Mouse (Mus musculus) gastrocnemius, postnatal 10 days (tissue): ENCODE results near the gene Rspo4. TPM values are rescaled to one million over a fixed set of nuclear protein-coding genes. Genes with fewer than 3 reads are reported as not detected.

Experiments used
- DNase-seq: peaks from one replicate; pipeline ENCODE4 v3.0.0; 2021; ENCODE audit warnings: mixed read lengths
- long read RNA-seq, 2 experiments: library from polyadenylated mRNA; stranded (forward); transcript quantifications; one replicate each; pipeline ENCODE4 v2.0.0; 2021
- total RNA-seq, 2 experiments: library from RNA; stranded (reverse); gene quantifications; 2 replicates each; pipeline ENCODE4 v1.2.3; 2021

The Rspo4 gene
- not detected for total RNA-seq
- long read RNA-seq, experiment 1 = 0 reads
- long read RNA-seq, experiment 2 = 0 reads

DNA sequence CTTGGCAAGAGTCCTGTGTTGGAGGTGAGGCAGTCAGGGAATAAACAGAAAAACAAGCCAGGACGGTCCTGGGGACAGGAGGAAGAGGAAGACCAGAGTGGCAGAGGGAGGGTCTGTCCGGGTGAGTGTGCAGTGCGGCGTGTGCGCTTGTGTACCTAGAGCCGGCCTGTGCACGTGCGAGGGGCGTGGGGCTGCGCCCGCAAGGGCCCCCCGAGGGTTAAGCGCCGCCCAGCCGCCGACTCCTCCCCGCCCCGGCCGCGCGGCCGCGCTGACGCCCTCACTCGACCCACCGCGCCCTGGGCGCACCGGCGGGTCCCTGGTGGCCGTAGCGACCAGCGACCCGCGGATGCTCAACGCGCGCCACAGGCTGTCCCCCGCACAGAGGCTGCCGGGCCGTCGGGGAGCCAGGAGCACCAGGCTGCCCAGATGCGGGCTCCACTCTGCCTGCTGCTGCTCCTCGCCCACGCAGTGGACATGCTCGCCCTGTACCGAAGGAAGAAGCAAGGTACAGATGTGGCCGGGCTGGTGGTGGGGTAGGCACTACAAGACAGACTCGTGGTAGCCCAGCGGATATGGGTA lies at the start of gene Rspo4:
Gene Rspo4, plus strand, starts transcription at position 280 of the 579 bp plus-strand sequence.
- DNase-seq = peak; percentile 14

DNA sequence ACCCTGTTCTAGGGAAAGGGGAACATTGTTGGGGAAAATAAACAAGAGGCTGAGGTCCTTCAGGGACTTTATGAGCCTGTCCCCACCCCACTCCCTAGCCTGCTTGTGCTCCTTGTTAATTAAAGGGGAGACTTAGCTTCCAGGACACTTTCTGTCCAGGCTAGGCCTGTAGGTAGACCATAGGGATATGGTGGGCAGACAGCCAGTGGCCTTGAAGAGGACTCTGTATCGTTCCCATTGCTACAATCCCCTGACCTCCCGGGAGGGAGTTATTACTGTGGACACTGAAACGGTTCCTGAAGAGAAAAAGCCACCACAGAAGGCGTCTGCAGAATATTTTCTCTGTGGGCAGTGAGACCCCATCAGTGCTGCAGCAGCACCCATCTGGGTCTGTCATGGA lies 27.1 kb upstream of the Rspo4 start:
- no peak for DNase-seq

DNA sequence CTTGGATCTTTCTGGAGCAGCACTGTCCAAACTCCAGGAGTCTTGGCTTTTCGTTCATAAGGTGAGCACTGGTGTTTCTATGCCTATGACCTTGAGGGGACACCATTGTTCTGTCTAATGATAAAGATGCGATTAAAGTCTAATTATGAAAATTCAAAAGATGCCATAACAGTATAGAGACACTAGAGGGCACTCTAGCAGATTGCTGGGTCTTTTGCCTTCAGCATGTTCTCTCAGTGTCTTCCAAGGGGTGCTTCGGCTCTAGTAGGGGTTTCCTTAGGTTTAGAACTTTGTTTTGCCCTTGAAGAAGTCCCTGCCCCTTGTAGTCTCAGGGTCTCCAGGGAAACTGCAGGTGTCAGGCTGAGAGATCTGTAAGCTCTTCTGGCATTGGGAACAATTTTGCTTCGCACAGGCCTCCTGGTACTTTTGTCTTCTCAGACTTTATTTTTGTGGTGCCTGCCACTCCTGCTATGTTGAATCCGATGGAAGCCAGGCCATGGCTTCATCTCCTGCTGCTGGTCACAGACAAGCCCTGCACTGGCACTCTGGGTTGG lies 19.6 kb downstream of the Rspo4 start:
- no peak for DNase-seq

DNA sequence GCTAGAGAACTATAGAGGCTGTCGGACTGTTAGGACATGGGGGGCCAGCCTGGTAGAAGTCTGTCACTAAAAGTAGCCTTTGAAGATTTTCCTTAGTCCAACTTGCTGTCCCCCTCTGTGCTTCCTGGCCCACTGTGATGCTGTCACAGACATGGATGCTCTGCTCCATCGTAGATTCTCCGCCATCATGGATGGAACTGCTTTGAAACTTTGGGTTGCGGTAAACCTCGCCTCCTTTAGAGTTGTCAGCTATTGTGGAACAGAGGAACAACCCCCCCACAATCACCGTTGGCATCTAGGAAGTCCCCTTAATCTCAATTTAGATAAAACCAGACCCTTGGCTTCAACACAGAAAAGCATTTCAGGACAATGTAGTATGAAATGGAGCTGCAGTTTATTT lies 22.2 kb downstream of the Rspo4 start:
- no peak for DNase-seq

DNA sequence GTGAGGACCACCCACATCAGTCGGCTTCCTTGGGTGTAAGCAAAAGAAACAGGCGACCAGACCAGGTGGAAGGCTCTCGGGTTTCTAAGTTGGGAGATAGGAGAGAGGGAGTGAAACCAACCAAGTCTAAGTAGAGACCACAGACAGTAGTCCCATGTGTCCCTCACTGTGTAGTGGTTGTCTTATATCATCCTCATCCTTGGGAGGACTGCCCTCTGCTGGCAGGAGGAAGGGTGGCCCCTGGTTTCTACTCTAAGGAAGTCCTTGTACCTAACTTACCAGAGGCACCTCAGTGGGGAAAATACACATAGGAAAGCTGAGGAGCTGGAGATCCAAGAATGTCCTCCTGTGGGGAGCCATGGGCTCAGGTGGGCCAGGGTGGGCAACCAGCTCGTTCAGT lies 23.8 kb downstream of the Rspo4 start:
- peak; percentile 53 for DNase-seq

DNA sequence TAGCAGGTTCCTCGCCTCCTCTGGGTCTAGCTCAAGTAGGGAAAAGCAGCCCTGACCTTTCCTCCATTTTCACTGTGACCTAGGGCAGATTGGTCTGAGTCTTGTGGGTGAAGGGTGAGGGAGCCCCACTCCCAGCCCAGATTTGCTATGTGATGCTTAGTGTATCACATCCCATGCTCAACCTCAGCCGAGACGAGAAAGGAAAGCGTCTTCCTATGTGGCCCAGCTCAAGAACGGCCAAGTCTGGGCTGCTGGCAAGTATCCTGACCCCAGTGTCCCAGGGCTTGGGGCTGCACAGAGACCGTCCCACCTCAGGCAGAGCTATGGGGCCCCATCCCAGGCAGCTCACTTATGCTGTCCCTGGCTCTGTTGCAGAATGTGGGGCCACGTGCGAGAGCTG lies 25.5 kb downstream of the Rspo4 start:
- no peak for DNase-seq

DNA sequence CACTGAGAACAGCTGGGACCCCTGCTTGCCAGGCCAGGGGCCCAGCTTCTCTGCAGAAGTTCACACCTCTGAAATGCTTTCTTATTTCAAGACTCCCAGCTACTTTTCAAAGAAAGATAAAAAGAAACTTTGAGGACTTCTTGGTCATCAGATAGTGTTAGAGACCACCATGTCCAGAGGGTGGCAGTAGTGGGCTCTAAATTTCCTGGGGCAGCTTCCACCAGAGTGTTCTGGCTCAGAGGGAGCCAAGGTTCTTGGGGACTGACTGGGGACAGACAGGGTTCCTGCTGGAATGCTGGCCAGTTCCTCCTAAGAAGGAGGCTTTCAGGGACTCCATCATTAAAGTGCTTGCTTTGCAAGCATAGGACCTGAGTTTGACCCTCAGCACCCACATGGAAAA lies 31.8 kb downstream of the Rspo4 start:
- peak; percentile 38 for DNase-seq

DNA sequence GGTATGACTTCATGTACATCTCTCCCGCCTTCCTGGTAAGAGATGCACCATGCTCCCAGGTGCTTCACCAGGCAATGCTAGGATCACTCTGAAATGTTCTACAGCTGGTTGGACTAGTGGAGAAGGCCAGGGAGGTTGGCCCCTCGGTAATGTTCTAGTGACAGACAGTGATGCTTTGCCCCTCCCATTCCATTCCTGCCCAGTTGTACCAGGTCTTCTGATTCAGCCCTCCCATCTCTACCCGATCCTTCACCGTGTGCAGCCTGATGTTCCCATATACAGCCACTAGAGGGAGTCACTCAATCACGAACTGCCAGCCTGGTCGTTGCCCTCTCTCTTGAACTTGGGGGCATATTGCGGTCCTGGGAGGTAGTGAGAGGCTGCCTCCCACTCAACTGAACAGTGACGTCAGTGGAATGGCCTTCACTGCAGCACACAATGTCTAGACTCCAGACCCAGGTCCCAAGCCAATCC lies 33.3 kb downstream of the Rspo4 start:
- DNase-seq = peak; percentile 43

DNA sequence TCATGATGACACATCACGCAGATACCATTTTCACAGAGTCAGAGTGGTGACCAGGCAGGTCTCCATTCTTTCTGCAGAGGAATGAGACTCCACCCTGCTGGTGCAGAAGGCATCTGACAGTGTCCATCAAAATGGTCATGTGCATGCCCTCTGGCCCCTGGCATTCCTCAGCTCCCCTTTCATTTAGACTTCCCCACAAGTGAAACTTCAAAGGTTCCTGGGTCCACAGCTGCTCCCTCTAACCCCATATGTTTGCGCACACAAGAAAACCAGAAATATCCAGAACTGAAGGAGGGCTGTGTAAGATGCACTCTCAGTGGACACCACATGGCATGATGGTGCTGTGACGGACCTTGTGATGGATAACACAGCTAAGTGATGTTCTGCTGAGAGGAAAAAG lies 35.9 kb downstream of the Rspo4 start:
- DNase-seq = no peak

DNA sequence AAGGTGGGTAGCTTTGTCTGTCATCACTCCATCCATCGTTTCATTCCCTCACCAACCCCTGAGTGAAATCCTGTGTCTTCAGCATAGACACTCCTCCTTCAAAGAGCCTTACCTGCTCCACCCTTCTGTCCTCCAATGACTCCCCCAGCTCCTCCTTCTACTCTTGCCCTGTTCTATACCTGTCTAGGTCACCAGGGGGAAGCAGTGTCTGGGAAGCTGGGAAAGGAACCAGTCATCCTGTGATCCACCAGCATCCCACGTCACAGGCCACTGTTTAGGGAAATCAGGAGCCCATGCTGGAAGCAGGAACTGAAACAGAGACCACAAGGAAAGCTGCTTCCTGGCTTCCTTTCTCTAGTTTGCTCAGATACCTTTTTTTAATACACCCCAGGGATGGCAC lies 37.0 kb downstream of the Rspo4 start:
- no peak for DNase-seq

DNA sequence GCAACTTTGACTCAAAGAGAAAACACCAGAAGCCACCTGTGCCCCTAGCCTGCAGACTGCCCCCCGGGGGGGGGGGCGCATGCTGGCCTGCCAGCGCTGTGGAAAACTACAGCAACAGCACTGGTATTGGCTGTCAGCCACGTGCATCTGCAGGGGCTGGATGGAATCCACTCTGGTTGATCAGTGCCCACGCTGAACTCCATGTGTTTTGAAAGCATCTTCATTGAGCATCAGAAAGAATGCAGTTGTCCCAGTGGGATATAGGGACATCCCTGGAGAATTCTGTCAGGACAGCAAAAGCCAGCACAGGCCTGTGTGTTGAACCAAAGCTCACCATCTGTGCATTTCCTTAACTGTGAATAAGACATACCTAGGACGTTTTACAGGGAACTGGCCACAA lies 48.3 kb downstream of the Rspo4 start:
- no peak for DNase-seq

DNA sequence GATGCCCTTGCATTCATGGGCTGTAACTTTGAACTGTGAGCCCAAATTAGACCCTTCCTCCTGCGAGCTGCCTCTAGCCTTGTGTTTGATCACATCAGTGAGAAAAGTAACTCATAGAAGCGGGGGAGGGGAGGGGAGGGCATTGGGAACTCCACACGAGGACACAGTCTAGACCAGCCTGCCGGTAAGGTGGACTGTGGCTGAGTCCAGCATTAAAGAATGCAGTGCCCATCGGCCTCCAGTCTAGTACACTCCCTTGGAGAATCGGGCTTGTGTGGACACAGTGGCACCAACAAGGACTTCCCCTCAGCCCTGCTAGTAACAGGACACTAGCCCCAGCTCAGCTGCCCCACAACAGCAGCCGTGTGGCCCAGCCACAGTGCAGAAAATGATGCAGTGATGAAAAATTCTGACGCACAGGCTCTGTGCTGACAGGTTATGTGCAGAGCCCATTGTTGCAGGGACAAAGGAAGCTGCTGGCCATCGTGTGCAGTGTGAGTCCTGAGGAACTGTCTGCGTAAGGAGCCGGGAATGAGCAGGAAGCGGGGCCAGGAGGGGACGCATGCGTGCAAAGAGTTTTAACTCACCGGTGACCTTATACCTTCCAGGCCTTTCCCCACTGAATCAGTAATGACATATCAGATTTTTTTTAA lies 50.5 kb downstream of the Rspo4 start:
- DNase-seq = no peak

DNA sequence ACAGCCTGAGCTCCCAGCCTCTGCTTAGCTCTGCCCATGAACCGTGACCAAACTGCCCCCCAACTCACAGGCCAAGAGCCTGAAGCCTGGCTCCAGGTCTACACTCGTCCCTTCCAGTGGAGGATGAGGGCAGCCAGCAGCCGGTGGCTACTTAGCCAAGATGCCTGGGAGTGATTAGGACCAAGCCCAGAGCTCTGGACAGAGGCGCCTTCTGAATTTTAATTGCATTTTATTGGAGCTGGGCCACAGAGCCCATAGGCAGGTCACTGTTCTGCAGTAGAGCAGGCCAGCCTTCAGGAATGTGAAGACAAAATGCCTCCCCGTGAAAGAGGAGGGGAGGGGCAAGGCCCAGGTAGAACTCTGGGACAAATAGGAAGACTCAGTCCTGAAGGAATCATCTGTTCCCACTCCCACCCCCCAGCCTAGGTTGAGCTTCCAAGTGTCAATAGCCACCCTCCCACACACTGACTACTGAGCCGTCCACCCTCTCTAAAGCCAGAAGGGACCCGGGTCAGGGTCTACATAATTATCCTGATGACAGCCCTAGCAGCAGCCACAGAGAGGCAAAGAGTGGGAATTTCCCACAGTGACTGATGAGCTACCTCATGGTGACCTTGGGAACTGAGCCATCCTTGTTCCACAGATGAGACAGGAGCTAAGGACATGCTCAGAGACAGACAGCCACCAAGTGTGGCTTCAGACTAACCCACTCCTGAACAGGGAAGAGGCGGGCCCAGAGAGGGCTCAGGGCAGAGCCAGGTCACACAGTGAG lies 51.7 kb downstream of the Rspo4 start:
- no peak for DNase-seq

DNA sequence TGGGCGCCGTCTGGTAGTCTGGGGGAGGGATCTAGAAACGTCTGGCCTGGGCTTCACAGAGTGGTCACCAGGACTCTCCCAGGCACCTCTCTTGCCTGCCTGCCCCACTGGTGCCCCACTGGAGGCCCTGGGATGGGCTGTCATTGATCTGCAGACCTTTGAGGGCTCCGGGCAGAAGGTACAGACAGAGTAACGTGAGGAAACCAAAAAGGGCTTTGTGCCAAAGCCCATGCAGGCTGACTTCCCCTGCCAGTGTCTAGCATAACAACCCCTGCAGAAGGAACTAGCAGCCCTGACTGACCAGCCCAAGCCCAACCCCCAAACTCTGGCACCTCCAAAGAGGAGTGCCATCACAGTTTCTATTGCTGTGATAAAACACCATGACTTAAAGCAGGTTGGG lies 53.2 kb downstream of the Rspo4 start:
- no peak for DNase-seq

DNA sequence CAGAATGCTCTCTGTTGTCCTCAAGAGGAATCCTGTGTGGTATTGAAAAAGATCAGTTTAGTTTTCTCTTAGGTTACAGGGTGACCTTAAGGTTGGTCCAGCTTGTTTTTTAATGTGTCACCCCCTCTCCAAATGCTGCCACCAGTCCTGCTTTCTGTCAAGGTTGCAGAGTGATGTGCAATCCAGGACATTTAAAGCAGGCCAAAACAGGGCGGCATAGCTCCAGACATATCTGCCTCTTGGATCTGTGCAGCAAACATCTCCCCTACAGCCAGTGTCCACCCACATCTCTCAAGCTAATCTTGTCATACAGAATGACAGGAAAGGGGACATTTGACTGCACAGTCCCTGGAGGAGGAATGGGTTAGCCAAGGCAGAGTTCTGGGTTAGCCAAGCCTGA lies 55.4 kb downstream of the Rspo4 start:
- no peak for DNase-seq

DNA sequence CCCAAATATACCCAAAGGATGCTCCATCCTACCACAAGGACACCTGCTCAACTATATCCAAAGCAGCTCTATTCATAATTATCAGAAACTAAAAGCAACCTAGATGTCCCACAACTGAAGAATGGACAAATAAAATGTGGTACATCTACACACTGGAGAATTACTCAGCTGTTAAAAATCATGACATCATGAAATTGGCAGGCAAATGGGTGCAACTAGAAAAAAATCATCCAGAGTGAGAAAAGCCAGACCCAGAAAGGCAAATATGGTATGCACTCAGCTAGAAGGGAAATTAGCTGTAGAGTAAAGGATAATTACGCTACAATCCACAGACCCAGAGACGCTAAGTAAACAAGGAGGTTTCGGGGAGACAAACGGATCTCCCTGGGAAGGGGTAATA lies 58.1 kb downstream of the Rspo4 start:
- DNase-seq = no peak

DNA sequence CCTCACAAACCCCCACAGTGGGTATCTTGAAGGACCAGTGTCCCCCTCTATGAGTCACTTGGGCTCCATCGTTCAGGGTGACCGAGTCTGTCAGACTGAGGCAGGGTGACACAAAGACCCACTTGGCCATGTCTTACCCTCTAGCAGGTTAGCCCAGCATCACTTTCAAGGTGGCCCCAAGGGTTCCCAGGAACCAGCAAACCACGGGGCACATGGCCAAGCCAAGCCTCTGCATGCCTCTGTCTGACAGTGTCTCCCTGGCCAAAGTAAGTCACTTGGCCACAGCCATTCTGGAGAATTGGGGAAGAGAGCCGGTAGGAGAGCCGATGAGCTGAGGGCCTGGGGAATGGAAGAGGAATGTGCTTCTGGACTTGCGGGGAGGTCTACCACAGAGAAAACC lies 60.5 kb downstream of the Rspo4 start:
- DNase-seq = no peak

DNA sequence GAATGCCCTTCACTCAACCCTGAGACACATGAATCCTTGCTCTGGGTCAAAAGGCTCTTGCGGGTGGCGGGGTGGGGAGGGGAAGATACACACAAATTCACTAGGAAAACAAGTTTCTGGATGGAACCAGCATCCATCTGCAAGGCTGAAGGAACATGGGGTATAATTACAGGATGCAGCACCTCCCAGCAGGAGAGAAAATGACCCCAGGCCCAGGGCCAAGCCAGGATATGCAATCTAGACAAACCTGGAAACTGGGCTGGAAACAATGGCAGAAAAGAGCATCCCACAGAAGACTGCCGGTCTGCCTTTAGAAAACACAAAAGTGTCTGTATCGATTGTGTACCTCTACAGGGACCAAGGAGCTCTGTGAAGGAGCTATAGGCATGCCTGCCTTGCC lies 61.2 kb downstream of the Rspo4 start:
- DNase-seq = no peak

DNA sequence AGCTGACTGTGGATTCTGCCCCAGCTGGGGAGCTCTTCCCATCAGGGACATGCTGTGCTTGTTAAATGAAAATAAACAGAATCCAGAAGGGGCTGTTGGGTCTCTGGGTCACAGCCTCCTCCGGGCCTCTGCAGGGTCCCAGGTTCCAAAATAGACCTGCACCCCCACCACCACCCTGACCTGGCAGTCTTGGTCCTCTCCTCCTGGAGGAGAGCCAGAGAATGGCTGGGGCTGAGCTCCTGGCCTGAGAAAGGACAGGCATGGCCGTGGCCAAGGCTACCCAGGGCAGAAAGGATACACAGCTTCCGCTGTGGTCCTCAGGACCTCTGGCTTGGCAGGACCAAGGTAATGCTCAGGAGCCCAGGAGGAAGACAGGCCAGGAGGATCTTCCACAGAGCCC lies 61.9 kb downstream of the Rspo4 start:
- DNase-seq = no peak

DNA sequence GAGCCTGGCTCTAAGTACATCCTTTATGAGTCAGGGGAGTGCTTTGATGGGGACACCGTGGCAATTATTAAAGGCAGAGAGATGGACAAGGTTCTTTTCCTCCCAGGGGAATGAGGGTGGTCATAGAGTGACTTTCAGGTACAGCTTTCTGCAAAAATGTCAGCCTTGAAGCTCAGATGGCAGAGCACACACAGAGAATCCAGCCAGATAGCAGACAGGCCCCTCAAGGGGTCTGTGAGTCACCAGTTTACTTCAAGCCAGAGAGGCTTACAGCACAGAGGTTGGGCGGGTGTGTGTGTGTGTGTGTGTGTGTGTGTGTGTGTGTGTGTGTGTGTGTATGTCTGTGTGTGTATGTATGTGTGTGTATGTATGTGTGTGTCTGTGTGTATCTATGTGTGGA lies 64.3 kb downstream of the Rspo4 start:
- no peak for DNase-seq

DNA sequence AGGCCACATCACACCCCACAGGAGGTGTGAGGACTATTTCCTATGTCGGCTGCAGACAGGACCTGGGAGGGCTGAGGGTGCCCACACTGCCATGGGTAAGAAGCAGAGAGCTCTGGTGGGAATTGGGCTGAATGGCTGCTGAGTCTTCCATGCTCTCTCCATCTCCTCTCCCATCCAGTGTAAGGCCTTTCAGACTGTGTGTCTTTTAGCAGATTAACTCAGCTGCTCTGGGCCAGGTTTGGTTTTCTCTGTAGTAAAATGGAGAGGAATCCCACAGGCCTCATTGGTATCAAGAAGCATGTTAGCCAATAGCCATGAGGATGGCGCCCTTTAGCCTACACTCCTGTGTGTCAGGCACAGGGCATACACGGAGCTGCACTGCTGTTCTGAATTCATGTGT lies 66.7 kb downstream of the Rspo4 start:
- no peak for DNase-seq

DNA sequence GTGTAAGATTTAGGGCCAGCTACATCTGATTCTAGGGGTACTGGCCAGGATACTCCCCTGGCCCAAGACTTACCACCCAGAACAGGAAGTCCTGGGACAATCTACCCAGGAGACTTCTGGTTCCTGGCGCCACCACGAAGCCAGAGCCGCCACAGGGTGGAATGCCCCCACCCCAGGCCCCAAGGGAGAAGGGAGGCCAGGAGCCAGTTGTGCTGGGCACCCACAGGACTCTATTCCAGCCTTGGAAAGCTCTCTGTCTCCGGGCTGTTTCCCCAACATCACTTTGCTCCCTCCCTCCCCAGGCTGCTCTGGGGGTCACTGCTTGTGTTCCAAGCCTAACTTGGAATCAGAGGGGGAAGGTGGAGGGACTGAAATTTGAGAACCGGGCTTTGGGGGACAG lies 67.8 kb downstream of the Rspo4 start:
- no peak for DNase-seq

DNA sequence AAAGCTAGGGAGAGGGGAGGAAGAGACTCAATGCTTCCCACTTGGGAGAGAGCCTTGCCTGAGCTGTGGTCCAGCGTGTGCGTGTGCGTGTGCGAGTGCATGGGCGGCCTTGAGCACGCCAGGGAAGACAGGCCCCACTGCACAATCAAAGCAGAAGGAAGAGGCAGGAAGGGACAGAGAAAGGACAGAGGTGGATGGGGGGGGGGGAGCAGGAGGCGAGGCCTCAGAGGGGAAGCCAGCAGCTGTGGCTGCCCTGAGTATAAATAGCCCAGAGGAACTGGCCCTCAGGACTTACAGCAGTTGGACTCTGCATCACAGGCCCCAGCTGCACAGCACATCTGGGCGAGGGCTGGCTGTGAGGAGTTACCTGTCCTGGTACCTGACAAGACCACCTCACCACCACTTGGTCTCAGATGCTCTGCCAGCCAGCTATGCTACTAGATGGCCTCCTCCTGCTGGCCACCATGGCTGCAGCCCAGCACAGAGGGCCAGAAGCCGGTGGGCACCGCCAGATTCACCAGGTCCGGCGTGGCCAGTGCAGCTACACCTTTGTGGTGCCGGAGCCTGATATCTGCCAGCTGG lies 68.3 kb downstream of the Rspo4 start, which contains the start of gene Angpt4:
Gene Angpt4, plus strand, starts transcription at position 292 of the 582 bp plus-strand sequence.
- no peak for DNase-seq
